ENCODE assay signal across 11 mouse cellular contexts in genomic region chr11:45921026-45921425, GRCm38 (mm10). TPM values are rescaled to one million over a fixed set of nuclear protein-coding genes. Genes with fewer than 3 reads are reported as not detected.
DNase-seq lines count a peak whose midpoint lies in the region; ATAC-seq and TF ChIP-seq lines count a peak whose summit lies in the region.
"Had no signal": no experiment of that assay in that cellular context is flagged by ENCODE, and none has a peak within 500 bp of the region (broad histone marks: within the 10 kb centered on the region; RNA-seq: fewer than 3 reads in every experiment).

No protein-coding gene starts in this region.

- H3K4me2 ChIP-seq in heart, embryonic 12.5 days: peak overlapping the region; percentile 51
- H3K4me2 ChIP-seq in liver, embryonic 15.5 days: peak overlapping the region; percentile 27

- DNase-seq in heart, postnatal 25 days (ENCODE audit: low spot score): no peak
- DNase-seq in hindbrain, embryonic 10.5 days (ENCODE audit: low spot score): no peak
- no peak for DNase-seq in layer of hippocampus, adult 9-10 months (ENCODE audit: low spot score)
- no peak for DNase-seq in T-cell, adult 2 months (ENCODE audit: low spot score)
- no peak for DNase-seq in ovary, postnatal 14 days (ENCODE audit: low spot score)
- DNase-seq: heart, postnatal 36 days; lung, postnatal 14 days had no signal

- intact Hi-C loops in heart, postnatal 25 days (cut with DNase I): no loop called here

- TF ChIP-seq CTCF in ES-Bruce4 (IDR thresholded peaks at IDR 0.05; ENCODE audit: low read depth, low read length): no peak

- no peak overlapping the region for H3K9ac ChIP-seq in heart, embryonic 12.5 days
- 0 out of 2 replicates have a peak overlapping the region, but pooled peaks have one; percentile 2 for H3K9ac ChIP-seq in ES-Bruce4 (ENCODE audit: low read depth, poor library complexity, severe bottlenecking)
- H3K9ac ChIP-seq in liver, embryonic 15.5 days: no peak overlapping the region

- no peaks in the 10 kb centered on the region for H3K9me3 ChIP-seq in heart, embryonic 12.5 days (replicated peaks)
- H3K9me3 ChIP-seq in ES-Bruce4 (replicated peaks; ENCODE audit: control insufficient read depth, insufficient read depth, low read length, poor library complexity, severe bottlenecking): no peaks in the 10 kb centered on the region
- no peaks in the 10 kb centered on the region for H3K9me3 ChIP-seq in hindbrain, embryonic 10.5 days
- H3K9me3 ChIP-seq in liver, embryonic 15.5 days (replicated peaks): no peaks in the 10 kb centered on the region

- H3K27ac ChIP-seq in heart, embryonic 12.5 days (ENCODE audit: poor library complexity, severe bottlenecking): no peak overlapping the region
- no peak overlapping the region for H3K27ac ChIP-seq in ES-Bruce4 (ENCODE audit: insufficient read depth, low read length)
- peak overlapping the region; percentile 88 for H3K27ac ChIP-seq in hindbrain, embryonic 10.5 days
- no peak overlapping the region for H3K27ac ChIP-seq in liver, embryonic 15.5 days (replicated peaks)

- H3K4me1 ChIP-seq in heart, embryonic 12.5 days (replicated peaks): peaks cover 3% of the 10 kb centered on the region
- H3K4me1 ChIP-seq in ES-Bruce4 (ENCODE audit: control insufficient read depth, insufficient read depth, low read length): peaks cover 2% of the 10 kb centered on the region
- H3K4me1 ChIP-seq in hindbrain, embryonic 10.5 days (replicated peaks): peaks cover 32% of the 10 kb centered on the region
- H3K4me1 ChIP-seq in liver, embryonic 15.5 days (replicated peaks): peaks cover 6% of the 10 kb centered on the region; the same call in 1 of the 2 replicates

- H3K27me3 ChIP-seq in heart, embryonic 12.5 days (replicated peaks): no peaks in the 10 kb centered on the region
- no peaks in the 10 kb centered on the region for H3K27me3 ChIP-seq in ES-Bruce4 (ENCODE audit: control insufficient read depth, insufficient read depth, low read length, poor library complexity, severe bottlenecking)
- no peaks in the 10 kb centered on the region for H3K27me3 ChIP-seq in hindbrain, embryonic 10.5 days (ENCODE audit: insufficient read depth, poor library complexity, severe bottlenecking)
- peaks cover 1% of the 10 kb centered on the region; the same call in 1 of the 2 replicates for H3K27me3 ChIP-seq in liver, embryonic 15.5 days

- TF ChIP-seq EP300 in ES-Bruce4 (IDR thresholded peaks at IDR 0.05; ENCODE audit: insufficient read depth, low read depth, low read length): no peak

- 56% methylated on average over 8 of the region's 8 CpGs for WGBS in heart, embryonic 12.5 days
- WGBS in hindbrain, embryonic 10.5 days: 52% methylated on average over 8 of the region's 8 CpGs
- 52% methylated on average over 8 of the region's 8 CpGs for WGBS in liver, embryonic 15.5 days (ENCODE audit: insufficient replicate concordance)

- no peak overlapping the region for H3K4me3 ChIP-seq in heart, embryonic 12.5 days
- H3K4me3 ChIP-seq in ES-Bruce4 (ENCODE audit: low read depth, low read length): no peak overlapping the region
- peak overlapping the region; percentile 30 for H3K4me3 ChIP-seq in hindbrain, embryonic 10.5 days
- no peak overlapping the region for H3K4me3 ChIP-seq in liver, embryonic 15.5 days (replicated peaks)

- ATAC-seq in heart, embryonic 12.5 days (ENCODE audit: insufficient number of reproducible peaks, low FRiP score): no peak
- no peak for ATAC-seq in liver, embryonic 15.5 days (ENCODE audit: insufficient read depth)

- no peaks in the 10 kb centered on the region for H3K36me3 ChIP-seq in heart, embryonic 12.5 days
- no peaks in the 10 kb centered on the region for H3K36me3 ChIP-seq in ES-Bruce4 (ENCODE audit: control insufficient read depth, insufficient read depth, low read length, poor library complexity, severe bottlenecking)
- no peaks in the 10 kb centered on the region for H3K36me3 ChIP-seq in hindbrain, embryonic 10.5 days
- H3K36me3 ChIP-seq in liver, embryonic 15.5 days (replicated peaks): no peaks in the 10 kb centered on the region

- no peak for TF ChIP-seq POLR2A in ES-Bruce4 (IDR thresholded peaks at IDR 0.05; ENCODE audit: insufficient read depth, low read length)

RNA-seq across cellular contexts. Expression of gene Lsm11, which starts 23.7 kb away (rescaled TPM):
- 13.1 and 14.3 TPM in 2 replicates for polyA plus RNA-seq in heart, embryonic 12.5 days (2016; fragmentation: Nextera tagmentation; extraction: Ambion mirVana)
- total RNA-seq in heart, postnatal 25 days (2021): 1 to 10 TPM; 3.6 to 4.3 TPM
- polyA plus RNA-seq in ES-Bruce4 (2011; ENCODE audit: insufficient read depth, insufficient read length, low read depth, missing spikeins): 8.5 and 8.7 TPM in 2 replicates
- 8.0 and 8.7 TPM in 2 replicates for polyA plus RNA-seq in hindbrain, embryonic 10.5 days (2016; fragmentation: Nextera tagmentation; extraction: Ambion mirVana)
- 2.3 and 2.5 TPM in 2 replicates for polyA plus RNA-seq in liver, embryonic 15.5 days (2015; fragmentation: Nextera tagmentation; extraction: Ambion mirVana)

RNA-seq across cellular contexts. Expression of gene Thg1l, which starts 34.3 kb away (rescaled TPM):
- polyA plus RNA-seq in heart, embryonic 12.5 days (2016; fragmentation: Nextera tagmentation; extraction: Ambion mirVana): 8.6 and 9.2 TPM in 2 replicates
- 1 to 10 TPM; 4.4 to 7.2 TPM for total RNA-seq in heart, postnatal 25 days (2021)
- polyA plus RNA-seq in ES-Bruce4 (2011; ENCODE audit: insufficient read depth, insufficient read length, low read depth, missing spikeins): 33.7 and 36.3 TPM in 2 replicates
- polyA plus RNA-seq in hindbrain, embryonic 10.5 days (2016; fragmentation: Nextera tagmentation; extraction: Ambion mirVana): 13.5 and 15.6 TPM in 2 replicates
- 5.5 and 5.7 TPM in 2 replicates for polyA plus RNA-seq in liver, embryonic 15.5 days (2015; fragmentation: Nextera tagmentation; extraction: Ambion mirVana)

RNA-seq across cellular contexts. Expression of gene Sox30, which starts 59.1 kb away (rescaled TPM):
- 0.46 and 0.64 TPM in 2 replicates for polyA plus RNA-seq in heart, embryonic 12.5 days (2016; fragmentation: Nextera tagmentation; extraction: Ambion mirVana)
- total RNA-seq in heart, postnatal 25 days (2021): under 1 TPM; 0.18 to 0.25 TPM
- polyA plus RNA-seq in ES-Bruce4 (2011; ENCODE audit: insufficient read depth, insufficient read length, low read depth, missing spikeins): 0.67 and 0.87 TPM in 2 replicates
- polyA plus RNA-seq in hindbrain, embryonic 10.5 days (2016; fragmentation: Nextera tagmentation; extraction: Ambion mirVana): 0.14 TPM in 1 of 2 replicates, not detected in the other
- not detected in 2 replicates for polyA plus RNA-seq in liver, embryonic 15.5 days (2015; fragmentation: Nextera tagmentation; extraction: Ambion mirVana)
- total RNA-seq: neutrophil, adult 5-6 weeks had no signal
